Mouse (Mus musculus) forebrain, embryonic 11.5 days (tissue): ENCODE data around the gene Frmd4b. TPM values are rescaled to one million over a fixed set of nuclear protein-coding genes. Genes with fewer than 3 reads are reported as not detected.

ENCODE experiments used
- ATAC-seq: fragments of 200-750 bp; cut with Nextera tagmentation; replicated peaks from 2 replicates; pipeline ENCODE4 v1.8.0; 2017; ENCODE audit warnings: moderate TSS enrichment; ENCODE audit not compliant: low FRiP score
- DNase-seq: peaks from one replicate; pipeline ENCODE4 v3.0.0-alpha.2; 2017; ENCODE audit warnings: low spot score
- H3K27ac ChIP-seq: fragments of 300-500 bp; sonication (generic); 2 replicates; pipeline ENCODE4 v1.5.1; 2014; ENCODE audit warnings: low read depth, low read length
- H3K27me3 ChIP-seq: fragments of 300-500 bp; sonication (generic); 2 replicates; pipeline ENCODE4 v1.6.1; 2014; ENCODE audit warnings: mild to moderate bottlenecking, low read length, mixed read lengths; ENCODE audit not compliant: control insufficient read depth, insufficient read depth
- H3K36me3 ChIP-seq: fragments of 300-500 bp; sonication (generic); 2 replicates; pipeline ENCODE4 v1.6.1; 2014; ENCODE audit warnings: mild to moderate bottlenecking, low read length, moderate library complexity, mixed read lengths; ENCODE audit not compliant: control insufficient read depth, insufficient read depth
- H3K4me1 ChIP-seq: fragments of 300-500 bp; sonication (generic); replicated peaks from 2 replicates; pipeline ENCODE4 v1.6.1; 2014; ENCODE audit warnings: low read length, mixed read lengths; ENCODE audit not compliant: control insufficient read depth, insufficient read depth
- H3K4me2 ChIP-seq: fragments of 300-500 bp; sonication (generic); 2 replicates; pipeline ENCODE4 v1.6.1; 2014; ENCODE audit warnings: low read depth, mild to moderate bottlenecking, low read length, moderate library complexity, mixed read lengths; ENCODE audit not compliant: severe bottlenecking
- H3K4me3 ChIP-seq: fragments of 300-500 bp; sonication (generic); 2 replicates; pipeline ENCODE4 v1.5.1; 2014; ENCODE audit warnings: low read depth, low read length
- H3K9ac ChIP-seq: fragments of 300-500 bp; sonication (generic); 2 replicates; pipeline ENCODE4 v1.6.1; 2014; ENCODE audit warnings: low read length
- H3K9me3 ChIP-seq: fragments of 300-500 bp; sonication (generic); 2 replicates; pipeline ENCODE4 v1.6.1; 2016; ENCODE audit warnings: low read length, mixed read lengths; ENCODE audit not compliant: control insufficient read depth
- WGBS: fragments of 180-500 bp; shearing (Covaris S2); extraction: QIAGEN DNeasy Blood & Tissue Kit; methylation state at CpG from one replicate; pipeline ENCODE4 v1.1.7; 2014; 5-methylcytosine and 5-hydroxymethylcytosine counted together
- polyA plus RNA-seq: library from polyadenylated mRNA; unstranded; fragments of >200 nt; fragmentation: Nextera tagmentation; extraction: Ambion mirVana; gene quantifications from 2 replicates; pipeline ENCODE4 v1.2.1, GENCODE M21; 2014

Gene Frmd4b
- polyA plus RNA-seq, 1 experiment from 2014 or later: 35.7 TPM

- no peak overlapping the region for H3K4me2 ChIP-seq
- no peak overlapping the region for H3K4me3 ChIP-seq
- no peak overlapping the region for H3K27ac ChIP-seq
- H3K27me3 ChIP-seq: no peaks in the 10 kb centered on the region
- 78% methylated on average over 3 of the region's 3 CpGs for WGBS
- no peak overlapping the region for H3K9ac ChIP-seq
- DNase-seq (no peak), ATAC-seq (no peak)
- no peaks in the 10 kb centered on the region for H3K9me3 ChIP-seq
- no peaks in the 10 kb centered on the region for H3K36me3 ChIP-seq
- H3K4me1 ChIP-seq: no peaks in the 10 kb centered on the region; the same call in 1 of the 2 replicates
Measured at GRCm38 (mm10) chr6:97552573-97552972, 64.8 kb downstream of the Frmd4b start.

GRCm38 (mm10) chr6:97551884-97552283 is 65.5 kb downstream of the Frmd4b start:
- no peaks in the 10 kb centered on the region; the same call in 1 of the 2 replicates for H3K4me1 ChIP-seq
- peaks cover 1% of the 10 kb centered on the region; the same call in 1 of the 2 replicates for H3K9me3 ChIP-seq
- 76% methylated on average over 8 of the region's 8 CpGs for WGBS
- no peak for ATAC-seq
- no peak overlapping the region for H3K27ac ChIP-seq
- H3K9ac ChIP-seq: no peak overlapping the region
- no peak for DNase-seq
- H3K4me2 ChIP-seq: no peak overlapping the region
- H3K4me3 ChIP-seq: no peak overlapping the region
- no peaks in the 10 kb centered on the region for H3K36me3 ChIP-seq
- no peaks in the 10 kb centered on the region for H3K27me3 ChIP-seq

GRCm38 (mm10) chr6:97551161-97551560 is 66.2 kb downstream of the Frmd4b start:
- peaks cover 2% of the 10 kb centered on the region; the same call in 1 of the 2 replicates for H3K9me3 ChIP-seq
- whole genome bisulfite sequencing: 86% methylated on average over 4 of the region's 4 CpGs
- no peak overlapping the region for H3K4me3 ChIP-seq
- H3K27ac ChIP-seq: no peak overlapping the region
- H3K9ac ChIP-seq: no peak overlapping the region
- H3K4me1 ChIP-seq: no peaks in the 10 kb centered on the region; the same call in 1 of the 2 replicates
- no peaks in the 10 kb centered on the region for H3K36me3 ChIP-seq
- H3K4me2 ChIP-seq: no peak overlapping the region
- no peak for DNase-seq
- ATAC-seq: no peak
- no peaks in the 10 kb centered on the region for H3K27me3 ChIP-seq

DNA sequence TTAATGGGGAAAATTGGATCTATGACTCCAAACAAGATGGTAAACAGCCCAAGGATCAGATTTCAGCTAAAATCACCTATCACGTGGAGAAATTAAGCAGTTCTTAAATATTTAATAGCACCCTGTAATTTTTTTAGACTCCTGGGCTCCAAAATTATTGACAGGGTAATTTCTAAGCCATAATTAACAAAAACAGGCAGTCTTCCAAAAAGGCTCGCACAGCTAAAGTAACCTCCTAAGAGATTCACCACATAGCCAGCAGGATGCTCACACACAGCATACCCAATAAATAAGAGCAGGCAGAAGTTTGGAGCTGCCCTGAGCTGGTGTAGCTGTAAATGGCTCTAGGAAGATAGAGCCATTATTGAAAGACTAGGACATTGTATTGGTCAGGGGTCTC is 76.9 kb downstream of the Frmd4b start:
- H3K4me3 ChIP-seq: no peak overlapping the region

GRCm38 (mm10) chr6:97535763-97536445 is 81.4 kb downstream of the Frmd4b start:
- Histone ChIP-seq H3K9me3 (no peaks in the 10 kb centered on the region), H3K4me3 (no peak overlapping the region), H3K4me1 (no peaks in the 10 kb centered on the region), H3K36me3 (no peaks in the 10 kb centered on the region), H3K4me2 (no peak overlapping the region), H3K27me3 (no peaks in the 10 kb centered on the region), H3K27ac (0 out of 2 replicates have a peak overlapping the region, but pooled peaks have one; percentile 25), H3K9ac (no peak overlapping the region)
- ATAC-seq (no peak), DNase-seq (no peak)
- WGBS: 82% methylated on average over 9 of the region's 9 CpGs

More for the DNA sequence above, 76.9 kb downstream of the Frmd4b start:
- no peak for DNase-seq
- Histone ChIP-seq H3K27me3 (no peaks in the 10 kb centered on the region), H3K4me2 (no peak overlapping the region), H3K36me3 (no peaks in the 10 kb centered on the region), H3K9ac (no peak overlapping the region), H3K4me1 (no peaks in the 10 kb centered on the region), H3K9me3 (no peaks in the 10 kb centered on the region), H3K27ac (no peak overlapping the region)
- WGBS: 85% methylated on average over 2 of the region's 2 CpGs
- ATAC-seq: no peak

GRCm38 (mm10) chr6:97531043-97531442 is 86.3 kb downstream of the Frmd4b start:
- ATAC-seq (no peak), DNase-seq (no peak)
- Histone ChIP-seq H3K4me3 (no peak overlapping the region), H3K27me3 (no peaks in the 10 kb centered on the region; the same call in 1 of the 2 replicates), H3K27ac (no peak overlapping the region), H3K9me3 (no peaks in the 10 kb centered on the region), H3K4me2 (no peak overlapping the region), H3K36me3 (no peaks in the 10 kb centered on the region), H3K4me1 (peaks cover 4% of the 10 kb centered on the region; the same call in 1 of the 2 replicates), H3K9ac (no peak overlapping the region)
- WGBS: 86% methylated on average over 4 of the region's 4 CpGs

GRCm38 (mm10) chr6:97528961-97529680 is 88.2 kb downstream of the Frmd4b start:
- Histone ChIP-seq H3K4me3 (no peak overlapping the region), H3K4me2 (0 out of 2 replicates have a peak overlapping the region, but pooled peaks have one; percentile 8), H3K9ac (peak overlapping the region; percentile 20; the same call in 1 of the 2 replicates), H3K27me3 (no peaks in the 10 kb centered on the region; the same call in 1 of the 2 replicates), H3K9me3 (no peaks in the 10 kb centered on the region), H3K36me3 (no peaks in the 10 kb centered on the region), H3K4me1 (peaks cover 4% of the 10 kb centered on the region; the same call in 1 of the 2 replicates), H3K27ac (0 out of 2 replicates have a peak overlapping the region, but pooled peaks have one; percentile 52)
- 39% methylated on average over 15 of the region's 15 CpGs for WGBS
- peak; percentile 87 for ATAC-seq
- DNase-seq: peak; percentile 57

GRCm38 (mm10) chr6:97526092-97526491 is 91.2 kb downstream of the Frmd4b start:
- Histone ChIP-seq H3K27me3 (no peaks in the 10 kb centered on the region; the same call in 1 of the 2 replicates), H3K4me1 (peaks cover 10% of the 10 kb centered on the region; the same call in 1 of the 2 replicates), H3K4me3 (no peak overlapping the region), H3K36me3 (no peaks in the 10 kb centered on the region), H3K4me2 (no peak overlapping the region), H3K9ac (no peak overlapping the region), H3K9me3 (no peaks in the 10 kb centered on the region), H3K27ac (no peak overlapping the region)
- DNase-seq (peak; percentile 84), ATAC-seq (peak; percentile 39; the same call in 1 of the 2 replicates)
- 17% methylated on average over 8 of the region's 8 CpGs for WGBS
